Mouse (Mus musculus) CH12.LX (cell line): ENCODE data around the gene Gm26897. TPM values are rescaled to one million over a fixed set of nuclear protein-coding genes. Genes with fewer than 3 reads are reported as not detected.

Experiments
- DNase-seq: peaks from one replicate; pipeline ENCODE4 v3.0.0-alpha.2; 2013; ENCODE audit errors: extremely low read depth
- H3K27ac ChIP-seq: 2 replicates; pipeline ENCODE4 v1.5.1; 2012; ENCODE audit warnings: low read depth, mild to moderate bottlenecking, control low read depth, moderate library complexity; ENCODE audit not compliant: insufficient read depth
- H3K27me3 ChIP-seq: replicated peaks from 2 replicates; pipeline ENCODE3; 2012; ENCODE audit warnings: inconsistent platforms
- H3K36me3 ChIP-seq, 2 experiments: replicated peaks in 1 of 2; 2 replicates each; pipeline versions ENCODE3 to v1.6.1; 2012; ENCODE audit warnings: inconsistent platforms in 1 of 2, low read length in 1 of 2, mild to moderate bottlenecking in 1 of 2, mixed read lengths in 1 of 2, moderate library complexity in 1 of 2; ENCODE audit not compliant: control insufficient read depth in 1 of 2, insufficient read depth in 1 of 2
- H3K4me1 ChIP-seq, 2 experiments: 2 replicates each; pipeline ENCODE4 v1.6.1; 2012; ENCODE audit warnings: inconsistent platforms in 1 of 2, moderate library complexity in 1 of 2; ENCODE audit not compliant: insufficient read depth in 2 of 2, control insufficient read depth in 1 of 2
- H3K4me2 ChIP-seq: 2 replicates; pipeline ENCODE4 v1.6.1; 2012; ENCODE audit warnings: low read depth, mild to moderate bottlenecking, control low read depth; ENCODE audit not compliant: poor library complexity, insufficient read depth, severe bottlenecking
- H3K4me3 ChIP-seq, 3 experiments: fragments of 150-350 bp in 1 of 3; sonication (generic) in 1 of 3; replicated peaks in 1 of 3; 2 replicates each; pipeline versions ENCODE3 to v1.5.1; 2011 to 2012; ENCODE audit warnings: low read depth in 2 of 3, low read length in 2 of 3, mild to moderate bottlenecking in 2 of 3, moderate library complexity in 2 of 3, control low read depth in 1 of 3, improper control_type of control experiment in 1 of 3, inconsistent platforms in 1 of 3, mixed read lengths in 1 of 3; ENCODE audit not compliant: poor library complexity in 1 of 3
- H3K79me2 ChIP-seq: replicated peaks from 2 replicates; pipeline ENCODE4 v1.6.1; 2012; ENCODE audit warnings: mild to moderate bottlenecking, moderate library complexity; ENCODE audit not compliant: control insufficient read depth, poor library complexity, insufficient read depth, severe bottlenecking; ENCODE audit errors: extremely low read depth
- H3K9ac ChIP-seq: 2 replicates; pipeline ENCODE4 v1.6.1; 2012; ENCODE audit warnings: low read depth, mild to moderate bottlenecking, control low read depth, moderate library complexity; ENCODE audit not compliant: insufficient read depth
- H3K9me3 ChIP-seq: replicated peaks from 2 replicates; pipeline ENCODE3; 2012; ENCODE audit warnings: low read length, inconsistent platforms, mixed read lengths
- BHLHE40 ChIP-seq: IDR thresholded peaks from 2 replicates; pipeline ENCODE4 v1.6.1; 2011; ENCODE audit warnings: mild to moderate bottlenecking, low read depth, low read length, improper control_type of control experiment
- GABPA ChIP-seq: IDR thresholded peaks from 2 replicates; pipeline ENCODE4 v1.6.1; 2012; ENCODE audit warnings: low read depth, low read length, improper control_type of control experiment, inconsistent platforms; ENCODE audit not compliant: insufficient replicate concordance
- HCFC1 ChIP-seq: IDR thresholded peaks from 2 replicates; pipeline ENCODE4 v1.6.1; 2012; ENCODE audit warnings: low read depth, mild to moderate bottlenecking, inconsistent platforms, low read length, improper control_type of control experiment
- JUN ChIP-seq: IDR thresholded peaks from 2 replicates; pipeline ENCODE4 v1.6.1; 2011; ENCODE audit warnings: low read depth, mild to moderate bottlenecking, low read length, improper control_type of control experiment, moderate library complexity; ENCODE audit not compliant: insufficient read depth
- MAX ChIP-seq: IDR thresholded peaks from 2 replicates; pipeline ENCODE4 v1.6.1; 2011; ENCODE audit warnings: low read length, improper control_type of control experiment
- MEF2A ChIP-seq: IDR thresholded peaks from 2 replicates; pipeline ENCODE4 v1.6.1; 2014; ENCODE audit warnings: low read depth, mild to moderate bottlenecking, inconsistent platforms, low read length, improper control_type of control experiment, borderline replicate concordance
- MYC ChIP-seq: IDR thresholded peaks from 2 replicates; pipeline ENCODE4 v1.6.1; 2011; ENCODE audit warnings: low read depth, mild to moderate bottlenecking, improper control_type of control experiment, low read length
- POLR2A ChIP-seq: IDR thresholded peaks from 2 replicates; pipeline ENCODE4 v1.6.1; 2011; ENCODE audit warnings: low read depth, mild to moderate bottlenecking, improper control_type of control experiment, low read length
- TBP ChIP-seq: conservative IDR thresholded peaks from 2 replicates; pipeline ENCODE4 v1.6.1; 2011; ENCODE audit warnings: low read depth, low read length, improper control_type of control experiment
- USF2 ChIP-seq: conservative IDR thresholded peaks from 2 replicates; pipeline ENCODE4 v1.6.1; 2011; ENCODE audit warnings: low read depth, low read length, improper control_type of control experiment
- dilution Hi-C: fragments of 300-500 bp; cut with MboI; formaldehyde crosslinking; loops from 2 replicates; pipeline ENCODE4 v1.14.3; 2020; ENCODE audit warnings: low sequenced_read_pairs; ENCODE audit not compliant: extremely low pct_unique_long_range_greater_than_20kb, extremely low pct_ligation_motif_present
- in situ Hi-C: fragments of 300-500 bp; cut with MboI; formaldehyde crosslinking; loops from 3 replicates; pipeline ENCODE4 v1.14.3; 2019; ENCODE audit warnings: low sequenced_read_pairs, low pct_ligation_motif_present, low pct_unique_long_range_greater_than_20kb, mixed read lengths
- polyA plus RNA-seq: library from polyadenylated mRNA; unstranded; fragments of >175 nt; gene quantifications from 2 replicates; pipeline ENCODE4 v1.2.1, GENCODE M21; 2012; ENCODE audit warnings: low read depth; ENCODE audit not compliant: insufficient read length
- total RNA-seq, 2 experiments: library from RNA; depleted of rRNA; stranded (reverse); fragments of 300-350 nt in 1 of 2; fragments of >200 nt in 1 of 2; gene quantifications; 2 replicates each; pipeline ENCODE4 v1.2.3; 2012 to 2014

Gene Gm26897
- total and polyA plus RNA-seq, 3 experiments, result not detected

GRCm38 (mm10) chr5:111770266-111770665, 36.5 kb downstream of the Gm26897 start:
- no peak overlapping the region for H3K9ac ChIP-seq

GRCm38 (mm10) chr5:111772127-111772526, 38.4 kb downstream of the Gm26897 start:
- H3K9me3 ChIP-seq, result peaks cover 92% of the 10 kb centered on the region
- H3K4me1 ChIP-seq, result no peaks in the 10 kb centered on the region
- no peak overlapping the region for H3K27ac ChIP-seq
- TF ChIP-seq JUN (no peak), TBP (no peak), POLR2A (no peak), MYC (no peak), HCFC1 (no peak), MEF2A (no peak), GABPA (no peak), MAX (no peak)
- dilution Hi-C loops, result no loop called here
- H3K9ac ChIP-seq, result no peak overlapping the region
- H3K4me2 ChIP-seq, result no peak overlapping the region
- H3K27me3 ChIP-seq, result no peaks in the 10 kb centered on the region
- DNase-seq, result no peak
- in situ Hi-C loops, result no loop called here
- no peaks in the 10 kb centered on the region for H3K36me3 ChIP-seq
- no peak overlapping the region for H3K4me3 ChIP-seq
- no peaks in the 10 kb centered on the region for H3K79me2 ChIP-seq

More at GRCm38 (mm10) chr5:111770266-111770665, 36.5 kb downstream of the Gm26897 start:
- H3K4me1 ChIP-seq, result no peaks in the 10 kb centered on the region
- TF ChIP-seq MEF2A, result no peak
- H3K36me3 ChIP-seq, result no peaks in the 10 kb centered on the region
- in situ Hi-C loops, result no loop called here
- H3K27ac ChIP-seq, result no peak overlapping the region
- dilution Hi-C loops, result no loop called here
- H3K9me3 ChIP-seq, result peaks cover 92% of the 10 kb centered on the region
- H3K79me2 ChIP-seq, result no peaks in the 10 kb centered on the region
- H3K4me2 ChIP-seq, result no peak overlapping the region
- H3K27me3 ChIP-seq, result no peaks in the 10 kb centered on the region
- H3K4me3 ChIP-seq, result no peak overlapping the region
- no peak for DNase-seq

- in situ Hi-C loops, result no loop called here
- H3K79me2 ChIP-seq, result no peaks in the 10 kb centered on the region
- no peaks in the 10 kb centered on the region for H3K36me3 ChIP-seq
- H3K4me3 ChIP-seq, result no peak overlapping the region
- H3K27ac ChIP-seq, result no peak overlapping the region
- no peak for DNase-seq
- no peaks in the 10 kb centered on the region for H3K4me1 ChIP-seq
- no peak overlapping the region for H3K9ac ChIP-seq
- no peak overlapping the region for H3K4me2 ChIP-seq
- H3K9me3 ChIP-seq, result peaks cover 92% of the 10 kb centered on the region
- H3K27me3 ChIP-seq, result no peaks in the 10 kb centered on the region
- TF ChIP-seq JUN (no peak), BHLHE40 (no peak), TBP (no peak), GABPA (no peak), USF2 (no peak)
- dilution Hi-C loops, result no loop called here
Observed at GRCm38 (mm10) chr5:111772591-111773406, 39.1 kb downstream of the Gm26897 start.
